Mouse (Mus musculus) spleen, adult 2 months (tissue): ENCODE results near the gene Smr3a. TPM values are rescaled to one million over a fixed set of nuclear protein-coding genes. Genes with fewer than 3 reads are reported as not detected.

Source experiments
- DNase-seq, 2 experiments: peaks; one replicate each; pipeline versions ENCODE4 v3.0.0 to v3.0.0-alpha.2; 2012 to 2021; ENCODE audit warnings: low spot score in 2 of 2, low read depth in 1 of 2
- H3K27ac ChIP-seq: fragments of 200-500 bp; 2 replicates; pipeline ENCODE4 v1.5.1; 2012; ENCODE audit warnings: low read length, inconsistent platforms; ENCODE audit not compliant: insufficient read depth
- H3K27me3 ChIP-seq: fragments of 200-500 bp; 2 replicates; pipeline ENCODE4 v1.6.1; 2012; ENCODE audit warnings: mild to moderate bottlenecking, moderate library complexity, low read length, inconsistent platforms; ENCODE audit not compliant: control insufficient read depth, insufficient read depth
- H3K36me3 ChIP-seq: fragments of 200-500 bp; 2 replicates; pipeline ENCODE4 v1.6.1; 2012; ENCODE audit warnings: mild to moderate bottlenecking, low read length, inconsistent platforms; ENCODE audit not compliant: control insufficient read depth, insufficient read depth
- H3K4me1 ChIP-seq: fragments of 200-500 bp; 2 replicates; pipeline ENCODE4 v1.6.1; 2011; ENCODE audit warnings: inconsistent platforms; ENCODE audit not compliant: control insufficient read depth, insufficient read depth, insufficient read length
- H3K4me3 ChIP-seq: fragments of 200-500 bp; 2 replicates; pipeline ENCODE4 v1.5.1; 2011; ENCODE audit warnings: mild to moderate bottlenecking, inconsistent platforms; ENCODE audit not compliant: insufficient read depth, insufficient read length; ENCODE audit errors: extremely low read depth
- CTCF ChIP-seq: fragments of 200-500 bp; IDR thresholded peaks from 2 replicates; pipeline ENCODE4 v1.5.1; 2011; ENCODE audit warnings: mild to moderate bottlenecking, inconsistent platforms; ENCODE audit not compliant: insufficient read depth, insufficient read length, insufficient replicate concordance; ENCODE audit errors: extremely low read depth
- POLR2A ChIP-seq: fragments of 200-500 bp; IDR thresholded peaks from 2 replicates; pipeline ENCODE4 v1.6.1; 2011; ENCODE audit warnings: low read depth, low read length, inconsistent platforms
- WGBS: fragments of 180-500 bp; shearing (Covaris S2); methylation state at CpG from one replicate; pipeline ENCODE4 v1.1.7; 2018; 5-methylcytosine and 5-hydroxymethylcytosine counted together
- polyA plus RNA-seq: library from polyadenylated mRNA; depleted of rRNA; stranded (reverse); fragments of >200 nt; gene quantifications from 2 replicates; pipeline ENCODE4 v1.2.3, GENCODE M21; 2012; rRNA removed

The Smr3a gene
- polyA plus RNA-seq: not detected in 2 replicates

DNA sequence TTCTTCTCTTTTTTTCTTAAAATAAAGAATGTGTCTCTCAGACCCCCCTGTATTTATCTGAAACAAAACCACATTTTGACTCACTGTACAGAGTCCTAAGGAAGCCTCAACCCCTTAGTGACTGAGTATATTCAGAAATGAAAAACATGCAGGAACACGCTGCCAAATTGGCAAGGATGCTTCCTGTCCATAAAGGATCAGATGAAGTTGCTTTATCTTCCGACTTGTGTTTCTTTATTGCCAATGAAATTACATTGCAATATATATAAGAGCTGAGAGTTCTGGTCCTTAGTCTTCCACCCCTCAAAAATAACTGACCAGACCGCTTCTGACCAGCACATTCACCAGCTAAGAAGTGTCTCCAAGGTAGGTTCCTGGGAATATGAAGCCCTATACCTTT, at the start of gene Smr3a:
TSS of gene Smr3a (plus strand) at position 301 of the 400 bp plus-strand sequence.
- Histone ChIP-seq H3K4me3 (no peak within 1 kb of the TSS), H3K4me1 (no peaks in the 10 kb centered on the region), H3K27ac (no peak within 1 kb of the TSS), H3K36me3 (no peaks in the 10 kb centered on the region), H3K27me3 (no peaks in the 10 kb centered on the region)
- no peak for DNase-seq
- no peak for TF ChIP-seq CTCF
- no peak for TF ChIP-seq POLR2A
- WGBS: 86% methylated on average over 3 of the region's 3 CpGs

GRCm38 (mm10) chr5:87969201-87969600, 33.1 kb upstream of the Smr3a start, which contains the start of the genes 2310003L06Rik and Gm28434:
2310003L06Rik (plus strand) TSS chr5:87969459.
Gm28434 (plus strand) TSS chr5:87969517.
- no peak within 1 kb of the TSS for H3K27ac ChIP-seq
- no peaks in the 10 kb centered on the region for H3K27me3 ChIP-seq
- WGBS: 45% methylated on average over 2 of the region's 2 CpGs
- H3K36me3 ChIP-seq: no peaks in the 10 kb centered on the region
- TF ChIP-seq CTCF (no peak), POLR2A (no peak)
- H3K4me1 ChIP-seq: no peaks in the 10 kb centered on the region
- DNase-seq: no peak
- no peak within 1 kb of the TSS for H3K4me3 ChIP-seq

GRCm38 (mm10) chr5:87979139-87979538, 23.2 kb upstream of the Smr3a start, which contains the start of gene Cabs1:
Cabs1 (plus strand) TSS chr5:87979439.
- no peak for DNase-seq
- Histone ChIP-seq H3K27ac (no peak within 1 kb of the TSS), H3K4me3 (no peak within 1 kb of the TSS), H3K27me3 (no peaks in the 10 kb centered on the region), H3K4me1 (no peaks in the 10 kb centered on the region), H3K36me3 (no peaks in the 10 kb centered on the region)
- 77% methylated on average over 3 of the region's 3 CpGs for WGBS
- no peak for TF ChIP-seq POLR2A
- no peak for TF ChIP-seq CTCF

GRCm38 (mm10) chr5:87982468-87983214, 19.7 kb upstream of the Smr3a start:
- H3K27ac ChIP-seq: no peak overlapping the region
- WGBS: 49% methylated on average over 3 of the region's 3 CpGs
- no peaks in the 10 kb centered on the region for H3K36me3 ChIP-seq
- H3K4me1 ChIP-seq: no peaks in the 10 kb centered on the region
- no peak for TF ChIP-seq POLR2A
- TF ChIP-seq CTCF: no peak
- no peak for DNase-seq
- H3K27me3 ChIP-seq: no peaks in the 10 kb centered on the region
- no peak overlapping the region for H3K4me3 ChIP-seq

- H3K4me3 ChIP-seq: no peak overlapping the region
- no peak for DNase-seq
- no peaks in the 10 kb centered on the region for H3K36me3 ChIP-seq
- no peaks in the 10 kb centered on the region for H3K27me3 ChIP-seq
- H3K27ac ChIP-seq: no peak overlapping the region
- TF ChIP-seq POLR2A (no peak), CTCF (no peak)
- H3K4me1 ChIP-seq: no peaks in the 10 kb centered on the region
Measured at GRCm38 (mm10) chr5:88005241-88005640, 2.9 kb downstream of the Smr3a start.

Other genes starting within 250 kb of the Smr3a start
- gene Csn1s2a, start 228.0 kb upstream of the Smr3a start, polyA plus RNA-seq: not detected in 2 replicates
- gene Csn1s2b, start 194.5 kb upstream of the Smr3a start, polyA plus RNA-seq: not detected in 2 replicates
- gene Prr27, start 176.9 kb upstream of the Smr3a start, polyA plus RNA-seq: not detected in 2 replicates
- not detected in 2 replicates for gene Odam, start 117.5 kb upstream of the Smr3a start, polyA plus RNA-seq
- not detected in 2 replicates for gene Csn3, start 77.0 kb upstream of the Smr3a start, polyA plus RNA-seq
- not detected in 2 replicates for gene 2310003L06Rik, start 33.1 kb upstream of the Smr3a start, polyA plus RNA-seq
- gene Gm28434, start 33.0 kb upstream of the Smr3a start, polyA plus RNA-seq: not detected in 2 replicates
- gene Cabs1, start 23.1 kb upstream of the Smr3a start, polyA plus RNA-seq: not detected in 2 replicates
- not detected in 2 replicates for gene Smr2, start 84.0 kb downstream of the Smr3a start, polyA plus RNA-seq
- gene Gm11116, start 109.0 kb downstream of the Smr3a start, polyA plus RNA-seq: not detected in 2 replicates
- not detected in 2 replicates for gene Gm11115, start 151.6 kb downstream of the Smr3a start, polyA plus RNA-seq